Mouse (Mus musculus) midbrain, embryonic 15.5 days (tissue): ENCODE data around the gene Ctns. TPM values are rescaled to one million over a fixed set of nuclear protein-coding genes. Genes with fewer than 3 reads are reported as not detected.

ENCODE experiments used
- ATAC-seq: fragments of 200-750 bp; cut with Nextera tagmentation; replicated peaks from 2 replicates; pipeline ENCODE4 v1.8.0; 2017; ENCODE audit warnings: moderate TSS enrichment
- H3K27ac ChIP-seq: fragments of 300-500 bp; sonication (generic); 2 replicates; pipeline ENCODE4 v1.5.1; 2015; ENCODE audit warnings: mild to moderate bottlenecking, inconsistent platforms
- H3K27me3 ChIP-seq: fragments of 300-500 bp; sonication (generic); replicated peaks from 2 replicates; pipeline ENCODE4 v1.6.1; 2015; ENCODE audit warnings: inconsistent platforms
- H3K36me3 ChIP-seq: fragments of 300-500 bp; sonication (generic); replicated peaks from 2 replicates; pipeline ENCODE4 v1.6.1; 2015; ENCODE audit warnings: inconsistent platforms
- H3K4me1 ChIP-seq: fragments of 300-500 bp; sonication (generic); 2 replicates; pipeline ENCODE4 v1.6.1; 2015; ENCODE audit warnings: inconsistent platforms
- H3K4me2 ChIP-seq: fragments of 300-500 bp; sonication (generic); 2 replicates; pipeline ENCODE4 v1.6.1; 2015; ENCODE audit warnings: inconsistent platforms, mild to moderate bottlenecking, moderate library complexity
- H3K4me3 ChIP-seq: fragments of 300-500 bp; sonication (generic); 2 replicates; pipeline ENCODE4 v1.5.1; 2015; ENCODE audit warnings: mild to moderate bottlenecking, inconsistent platforms
- H3K9ac ChIP-seq: fragments of 300-500 bp; sonication (generic); 2 replicates; pipeline ENCODE4 v1.6.1; 2015; ENCODE audit warnings: mild to moderate bottlenecking, inconsistent platforms
- H3K9me3 ChIP-seq: fragments of 300-500 bp; sonication (generic); 2 replicates; pipeline ENCODE4 v1.6.1; 2016; ENCODE audit warnings: inconsistent platforms
- WGBS: fragments of 180-500 bp; shearing (Covaris S2); methylation state at CpG from one replicate; pipeline ENCODE4 v1.1.7; 2015; ENCODE audit warnings: mixed read lengths; 5-methylcytosine and 5-hydroxymethylcytosine counted together
- polyA plus RNA-seq: library from polyadenylated mRNA; unstranded; fragments of >200 nt; fragmentation: Nextera tagmentation; extraction: Ambion mirVana; gene quantifications from 2 replicates; pipeline ENCODE4 v1.2.1, GENCODE M21; 2015

Gene Ctns
- 19.9 and 20.8 TPM in 2 replicates for polyA plus RNA-seq

- Histone ChIP-seq H3K9me3 (no peaks in the 10 kb centered on the region), H3K27ac (peak within 1 kb of the TSS; percentile 85), H3K9ac (peak within 1 kb of the TSS; percentile 87), H3K4me2 (peak within 1 kb of the TSS; percentile 87), H3K36me3 (0 out of 2 replicates have a peak, but pooled peaks cover 5% of the 10 kb centered on the region), H3K4me3 (peak within 1 kb of the TSS; percentile 85), H3K27me3 (no peaks in the 10 kb centered on the region), H3K4me1 (peaks cover 28% of the 10 kb centered on the region)
- ATAC-seq: peak; percentile 97
- 1% methylated on average over 22 of the region's 22 CpGs for WGBS
Observed at GRCm38 (mm10) chr11:73198603-73199229, at the start of gene Ctns. Ctns (minus strand) TSS chr11:73199042.

GRCm38 (mm10) chr11:73242777-73243176 is 43.9 kb upstream of the Ctns start:
- no peak for ATAC-seq
- Histone ChIP-seq H3K27ac (no peak overlapping the region), H3K4me1 (no peaks in the 10 kb centered on the region), H3K9me3 (no peaks in the 10 kb centered on the region), H3K27me3 (no peaks in the 10 kb centered on the region), H3K9ac (no peak overlapping the region), H3K36me3 (no peaks in the 10 kb centered on the region), H3K4me3 (no peak overlapping the region), H3K4me2 (no peak overlapping the region)
- 93% methylated on average over 4 of the region's 4 CpGs for WGBS

GRCm38 (mm10) chr11:73242199-73242598 is 43.4 kb upstream of the Ctns start:
- Histone ChIP-seq H3K4me1 (no peaks in the 10 kb centered on the region), H3K27ac (no peak overlapping the region), H3K9ac (no peak overlapping the region), H3K9me3 (no peaks in the 10 kb centered on the region), H3K4me3 (no peak overlapping the region), H3K27me3 (no peaks in the 10 kb centered on the region), H3K4me2 (no peak overlapping the region), H3K36me3 (no peaks in the 10 kb centered on the region)
- 86% methylated on average over 6 of the region's 6 CpGs for WGBS
- ATAC-seq: no peak

- no peak overlapping the region for H3K4me2 ChIP-seq
- WGBS: 77% methylated on average over 3 of the region's 3 CpGs
- H3K9me3 ChIP-seq: no peaks in the 10 kb centered on the region
- H3K27me3 ChIP-seq: no peaks in the 10 kb centered on the region
- no peak overlapping the region for H3K9ac ChIP-seq
- no peaks in the 10 kb centered on the region for H3K36me3 ChIP-seq
- no peak overlapping the region for H3K4me3 ChIP-seq
- H3K4me1 ChIP-seq: no peaks in the 10 kb centered on the region
- no peak overlapping the region for H3K27ac ChIP-seq
- no peak for ATAC-seq
Observed at GRCm38 (mm10) chr11:73236731-73237130, 37.9 kb upstream of the Ctns start.

- ATAC-seq: no peak
- Histone ChIP-seq H3K4me3 (no peak overlapping the region), H3K27ac (no peak overlapping the region), H3K36me3 (no peaks in the 10 kb centered on the region), H3K27me3 (no peaks in the 10 kb centered on the region), H3K9ac (no peak overlapping the region), H3K4me2 (no peak overlapping the region), H3K4me1 (no peaks in the 10 kb centered on the region), H3K9me3 (no peaks in the 10 kb centered on the region)
- WGBS: 37% methylated on average over 5 of the region's 5 CpGs
Observed at GRCm38 (mm10) chr11:73235990-73236701, 37.3 kb upstream of the Ctns start.

- H3K4me2 ChIP-seq: no peak within 1 kb of the TSS
- H3K9ac ChIP-seq: no peak within 1 kb of the TSS
- WGBS: 76% methylated on average over 5 of the region's 5 CpGs
- no peaks in the 10 kb centered on the region for H3K27me3 ChIP-seq
- H3K27ac ChIP-seq: no peak within 1 kb of the TSS
- no peaks in the 10 kb centered on the region for H3K4me1 ChIP-seq
- no peaks in the 10 kb centered on the region for H3K36me3 ChIP-seq
- ATAC-seq: no peak
- H3K4me3 ChIP-seq: no peak within 1 kb of the TSS
- H3K9me3 ChIP-seq: no peaks in the 10 kb centered on the region
Observed at GRCm38 (mm10) chr11:73233992-73234391, 35.1 kb upstream of the Ctns start, which contains the start of gene Trpv1. Trpv1 (plus strand) TSS chr11:73234292.

- no peak overlapping the region for H3K4me2 ChIP-seq
- no peaks in the 10 kb centered on the region for H3K36me3 ChIP-seq
- no peak overlapping the region for H3K9ac ChIP-seq
- no peak overlapping the region for H3K4me3 ChIP-seq
- no peaks in the 10 kb centered on the region for H3K9me3 ChIP-seq
- H3K27me3 ChIP-seq: no peaks in the 10 kb centered on the region
- no peak overlapping the region for H3K27ac ChIP-seq
- ATAC-seq: no peak
- no peaks in the 10 kb centered on the region for H3K4me1 ChIP-seq
- 59% methylated on average over 2 of the region's 2 CpGs for WGBS
Observed at GRCm38 (mm10) chr11:73232513-73232912, 33.7 kb upstream of the Ctns start.

- no peaks in the 10 kb centered on the region for H3K4me1 ChIP-seq
- WGBS: 89% methylated on average over 5 of the region's 5 CpGs
Observed at GRCm38 (mm10) chr11:73230081-73230480, 31.2 kb upstream of the Ctns start.

GRCm38 (mm10) chr11:73228881-73229280 is 30.0 kb upstream of the Ctns start:
- H3K4me2 ChIP-seq: no peak overlapping the region
- ATAC-seq: no peak
- H3K36me3 ChIP-seq: no peaks in the 10 kb centered on the region
- no peaks in the 10 kb centered on the region for H3K27me3 ChIP-seq
- no peak overlapping the region for H3K4me3 ChIP-seq
- H3K9ac ChIP-seq: no peak overlapping the region
- no peaks in the 10 kb centered on the region for H3K9me3 ChIP-seq
- H3K4me1 ChIP-seq: no peaks in the 10 kb centered on the region
- no peak overlapping the region for H3K27ac ChIP-seq
- 78% methylated on average over 5 of the region's 5 CpGs for WGBS

More at GRCm38 (mm10) chr11:73230081-73230480, 31.2 kb upstream of the Ctns start:
- no peaks in the 10 kb centered on the region for H3K9me3 ChIP-seq
- H3K4me3 ChIP-seq: no peak overlapping the region
- no peaks in the 10 kb centered on the region for H3K27me3 ChIP-seq
- H3K4me2 ChIP-seq: no peak overlapping the region
- H3K27ac ChIP-seq: no peak overlapping the region
- no peak for ATAC-seq
- no peaks in the 10 kb centered on the region for H3K36me3 ChIP-seq
- no peak overlapping the region for H3K9ac ChIP-seq

- Histone ChIP-seq H3K4me1 (no peaks in the 10 kb centered on the region), H3K36me3 (no peaks in the 10 kb centered on the region), H3K9me3 (no peaks in the 10 kb centered on the region), H3K4me2 (no peak overlapping the region), H3K27me3 (no peaks in the 10 kb centered on the region), H3K27ac (no peak overlapping the region), H3K9ac (no peak overlapping the region), H3K4me3 (no peak overlapping the region)
- no peak for ATAC-seq
- 91% methylated on average over 6 of the region's 6 CpGs for WGBS
Observed at GRCm38 (mm10) chr11:73225856-73226255, 27.0 kb upstream of the Ctns start.

GRCm38 (mm10) chr11:73223966-73224365 is 25.1 kb upstream of the Ctns start:
- Histone ChIP-seq H3K4me3 (no peak overlapping the region), H3K9me3 (no peaks in the 10 kb centered on the region), H3K4me1 (no peaks in the 10 kb centered on the region), H3K27ac (no peak overlapping the region), H3K27me3 (no peaks in the 10 kb centered on the region), H3K36me3 (no peaks in the 10 kb centered on the region), H3K9ac (no peak overlapping the region), H3K4me2 (no peak overlapping the region)
- ATAC-seq: no peak
- 74% methylated on average over 2 of the region's 2 CpGs for WGBS

- H3K36me3 ChIP-seq: no peaks in the 10 kb centered on the region
- no peak overlapping the region for H3K27ac ChIP-seq
- no peak overlapping the region for H3K9ac ChIP-seq
- no peaks in the 10 kb centered on the region for H3K27me3 ChIP-seq
- no peak overlapping the region for H3K4me3 ChIP-seq
- no peak for ATAC-seq
- 54% methylated on average over 5 of the region's 5 CpGs for WGBS
- no peak overlapping the region for H3K4me2 ChIP-seq
- H3K4me1 ChIP-seq: no peaks in the 10 kb centered on the region
- H3K9me3 ChIP-seq: no peaks in the 10 kb centered on the region
Observed at GRCm38 (mm10) chr11:73222846-73223245, 24.0 kb upstream of the Ctns start.

- Histone ChIP-seq H3K4me2 (no peak overlapping the region), H3K36me3 (no peaks in the 10 kb centered on the region), H3K27me3 (no peaks in the 10 kb centered on the region), H3K9ac (no peak overlapping the region), H3K9me3 (no peaks in the 10 kb centered on the region), H3K4me3 (no peak overlapping the region), H3K27ac (no peak overlapping the region), H3K4me1 (no peaks in the 10 kb centered on the region)
- WGBS: 84% methylated on average over 1 of the region's 1 CpGs
- no peak for ATAC-seq
Observed at GRCm38 (mm10) chr11:73220651-73221050, 21.8 kb upstream of the Ctns start.
